Mouse (Mus musculus) activated CD4-positive, CD25-positive, alpha-beta regulatory T cell, adult 4 months (primary cell): Measurements from ENCODE around the gene Olfr1338. TPM values are rescaled to one million over a fixed set of nuclear protein-coding genes. Genes with fewer than 3 reads are reported as not detected.
"Not testable (repeated sequence)": the region's sequence is repeated elsewhere in the genome, so short reads cannot be mapped to it uniquely, and the experiment has no call there.

ENCODE experiments used
- ATAC-seq: one replicate; pipeline ENCODE4 v1.8.0; 2017
- polyA plus RNA-seq, 2 experiments: library from polyadenylated mRNA; unstranded; fragments of 100-300 nt; shearing (Covaris generic); gene quantifications; one replicate each; pipeline ENCODE4 v1.2.1; 2017

The Olfr1338 gene
- polyA plus RNA-seq: under 1 TPM in 1 of 2 experiments, not detected in 1; 0.20 TPM

DNA sequence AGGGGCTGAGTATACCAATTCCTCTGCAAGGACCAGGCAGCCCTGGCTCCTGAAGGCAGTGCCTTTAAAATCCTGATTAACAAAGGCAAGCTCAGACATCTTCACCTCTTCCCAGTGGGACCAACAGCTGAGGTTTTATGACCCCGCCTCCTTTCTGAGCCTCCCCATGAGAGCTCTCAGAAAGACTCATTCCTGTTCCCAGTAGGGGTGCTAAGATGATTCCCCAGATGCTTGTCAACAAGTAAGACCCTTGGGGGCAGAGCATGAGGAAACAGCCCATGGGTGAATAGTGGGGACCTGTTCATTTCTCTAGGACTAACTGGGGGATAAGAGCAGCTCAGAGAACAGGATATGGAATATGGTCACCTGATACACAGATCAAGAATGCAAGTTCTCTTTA, at the start of gene Olfr1338:
TSS of gene Olfr1338 (minus strand) at position 101 of the 400 bp plus-strand sequence.
- ATAC-seq: no peak

DNA sequence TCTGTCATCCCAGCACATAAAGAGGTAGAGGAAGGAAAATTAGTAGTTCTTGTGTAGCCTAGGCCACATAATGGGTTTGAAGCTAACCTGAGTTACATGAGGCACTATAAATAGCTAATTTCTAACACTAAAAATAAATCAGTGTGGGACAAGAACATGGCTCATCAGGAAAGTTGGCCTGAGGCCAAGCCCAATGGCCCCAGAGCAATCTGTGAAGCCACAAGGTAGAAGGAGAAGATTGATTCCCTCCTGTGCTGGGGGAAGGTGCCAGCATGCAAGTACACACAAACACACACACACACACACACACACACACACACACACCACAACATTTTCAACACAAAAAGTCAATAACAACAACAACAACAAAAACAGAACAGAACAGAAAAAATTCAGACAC, 34.3 kb upstream of the Olfr1338 start:
- ATAC-seq: not testable (repeated sequence)

DNA sequence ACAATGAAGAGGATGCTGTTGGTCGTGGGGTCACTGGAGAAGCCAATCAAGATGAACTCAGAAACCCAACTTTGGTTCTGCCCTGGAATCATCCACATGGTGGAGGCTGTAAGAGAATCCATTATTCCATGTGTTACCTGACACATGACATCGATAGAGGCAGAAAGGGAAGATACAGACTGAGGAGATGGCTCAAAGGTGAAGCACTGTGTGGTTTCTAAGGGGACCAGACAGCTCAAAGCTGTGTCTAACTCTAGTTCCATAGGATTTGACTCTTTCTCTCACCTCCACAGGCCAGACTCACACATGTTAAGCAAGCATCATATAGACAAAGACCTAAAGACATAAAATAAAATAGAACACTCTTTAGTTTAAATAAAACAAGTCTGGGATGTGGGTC, 23.9 kb upstream of the Olfr1338 start, which contains the start of gene Olfr1337:
TSS of gene Olfr1337 (minus strand) at position 101 of the 400 bp plus-strand sequence.
- no peak for ATAC-seq

DNA sequence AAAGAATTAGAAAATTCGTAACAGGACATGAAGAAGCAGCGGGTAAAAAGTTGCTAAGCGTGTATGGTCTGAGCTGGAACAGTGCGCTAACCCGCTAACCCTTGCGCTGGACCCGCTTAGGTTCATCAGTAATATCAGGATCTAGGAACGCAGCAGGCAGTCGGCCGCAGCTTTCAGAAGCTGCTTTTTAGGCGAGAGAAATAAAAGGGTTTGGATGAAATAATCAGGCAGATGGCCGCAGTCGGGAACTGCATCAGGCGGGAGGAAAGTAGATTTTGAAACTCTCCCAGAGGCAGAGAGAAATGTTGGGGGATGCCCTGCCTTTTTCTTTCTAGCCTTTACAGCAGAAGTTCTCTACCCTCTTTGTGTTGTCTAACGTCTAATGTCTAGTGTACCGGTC, 16.7 kb downstream of the Olfr1338 start:
- ATAC-seq: no peak

DNA sequence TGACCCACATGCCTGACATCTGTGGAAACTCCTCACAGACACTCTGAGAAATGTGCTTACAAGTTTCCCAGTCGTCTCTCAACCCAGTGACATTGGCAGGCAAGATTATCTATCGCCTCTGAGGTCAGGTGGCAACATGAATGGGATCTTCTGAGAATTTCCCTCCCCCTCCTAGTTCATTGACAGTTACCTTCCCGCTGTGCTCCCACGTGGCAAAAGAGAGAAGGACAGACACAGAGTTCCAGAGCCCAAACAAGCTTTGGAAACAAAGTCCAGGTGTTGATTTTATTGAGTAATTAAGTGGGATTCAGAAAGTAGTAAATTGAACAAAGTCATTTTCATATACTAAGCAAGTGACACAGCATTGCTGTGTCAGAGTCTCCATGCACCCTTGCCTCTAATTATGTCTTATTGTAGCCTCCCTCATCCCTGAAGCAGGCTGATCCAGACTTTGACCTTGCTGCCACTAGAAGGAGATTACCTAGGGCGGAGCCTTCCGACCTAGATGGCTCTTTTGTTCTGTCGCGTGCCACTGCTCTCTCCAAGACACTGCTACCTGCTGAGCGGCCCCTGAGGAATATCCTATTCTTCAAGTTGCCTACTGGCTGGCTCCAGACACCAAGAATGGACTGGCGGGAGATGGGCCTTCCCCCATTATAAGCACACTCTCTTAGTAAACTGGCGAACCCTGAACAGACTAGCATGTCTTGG, 17.4 kb downstream of the Olfr1338 start:
- no peak for ATAC-seq

DNA sequence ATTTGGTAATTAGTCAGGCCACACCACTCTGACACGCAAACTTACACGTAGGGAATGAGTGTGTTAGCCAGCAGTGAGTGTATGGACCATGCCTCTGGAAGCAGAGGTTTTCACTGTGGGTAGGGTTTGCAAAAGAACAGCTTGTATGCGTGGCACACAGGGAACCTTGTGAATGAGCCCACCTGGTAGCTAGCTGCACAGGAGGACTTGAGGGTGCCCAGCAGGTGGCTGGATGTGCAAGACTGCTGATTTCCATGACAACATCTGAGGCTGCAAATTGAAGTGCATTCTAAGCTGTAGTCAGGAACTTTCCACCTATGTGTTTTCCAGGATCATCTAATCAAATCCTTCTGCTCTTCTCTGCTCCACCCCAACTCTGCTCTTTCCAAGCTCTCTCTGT, 19.0 kb downstream of the Olfr1338 start:
- ATAC-seq: no peak

DNA sequence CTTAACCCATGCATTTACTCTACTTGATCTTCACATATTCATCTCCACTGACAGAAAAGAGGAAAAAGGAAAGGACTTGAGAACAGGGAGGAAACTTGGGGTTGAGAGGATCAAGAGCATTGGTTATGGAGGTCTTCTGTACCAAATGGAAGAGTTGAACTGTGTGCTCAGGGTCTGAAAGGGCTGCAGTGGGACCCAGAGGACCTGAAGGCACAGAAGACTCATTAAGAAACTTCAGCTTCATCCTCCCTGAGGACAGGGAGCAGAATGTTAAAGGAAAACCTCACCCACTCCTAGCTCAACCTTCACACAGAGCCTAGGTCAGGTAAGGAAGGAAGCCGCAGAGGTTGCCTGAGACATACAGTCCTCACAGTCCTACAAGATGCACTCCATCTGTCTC, 26.7 kb downstream of the Olfr1338 start, which contains the start of gene Olfr1339:
TSS of gene Olfr1339 (plus strand) at position 301 of the 400 bp plus-strand sequence.
- no peak for ATAC-seq

DNA sequence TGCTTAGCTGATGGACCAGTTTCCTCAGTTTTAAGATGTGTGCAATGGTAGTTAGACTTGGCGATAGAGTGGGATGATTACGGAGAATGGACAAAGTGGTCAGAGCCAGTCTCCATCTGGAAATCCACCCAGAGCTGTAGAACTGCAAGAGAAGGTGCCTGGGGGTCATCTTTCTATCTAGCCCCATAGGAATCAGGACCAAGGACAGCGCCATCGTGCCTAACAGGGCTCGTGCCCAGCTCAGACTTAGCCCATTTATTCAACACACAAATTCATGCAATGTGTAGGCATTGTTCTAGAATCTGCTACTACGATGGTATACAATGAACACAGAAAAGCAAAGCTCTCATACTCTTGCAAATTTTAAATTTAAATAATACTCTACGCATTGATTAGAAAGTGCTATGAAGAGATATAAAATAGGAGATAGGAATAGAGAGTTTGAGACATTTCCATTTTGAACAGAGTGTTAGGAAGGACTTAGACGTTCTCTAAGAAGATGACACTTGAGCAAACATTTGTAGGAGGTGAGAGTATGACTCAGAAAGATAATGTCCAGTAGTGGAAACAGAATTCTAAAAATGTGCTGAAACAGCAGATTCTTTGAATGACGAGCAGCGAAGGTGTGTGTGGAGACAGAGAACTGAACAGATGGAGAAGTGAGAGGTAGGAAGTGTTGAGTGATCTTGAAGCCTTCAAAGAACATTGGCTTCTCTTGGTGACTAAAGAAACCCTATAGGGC, 36.6 kb downstream of the Olfr1338 start:
- no peak for ATAC-seq

DNA sequence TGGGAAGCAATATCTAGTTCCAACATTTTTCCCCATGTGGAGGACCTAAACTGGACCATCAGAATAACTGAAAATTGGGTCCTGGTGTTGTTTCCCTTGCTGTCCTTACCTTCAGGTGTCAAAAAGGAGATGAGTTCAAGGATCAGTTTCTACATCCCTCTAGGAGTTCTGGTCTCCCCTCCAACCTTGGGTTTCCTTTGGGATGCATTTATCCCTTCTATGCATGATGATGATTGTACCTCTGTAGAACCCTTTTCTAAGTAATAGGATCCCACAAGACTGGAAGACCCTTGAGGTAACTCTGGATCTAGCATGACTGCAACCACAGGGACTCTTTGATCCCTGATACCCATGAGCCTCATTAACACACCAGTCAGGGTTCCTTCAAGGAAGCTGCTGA, 38.7 kb downstream of the Olfr1338 start, which contains the start of gene Olfr1340:
TSS of gene Olfr1340 (plus strand) at position 301 of the 400 bp plus-strand sequence.
- no peak for ATAC-seq

DNA sequence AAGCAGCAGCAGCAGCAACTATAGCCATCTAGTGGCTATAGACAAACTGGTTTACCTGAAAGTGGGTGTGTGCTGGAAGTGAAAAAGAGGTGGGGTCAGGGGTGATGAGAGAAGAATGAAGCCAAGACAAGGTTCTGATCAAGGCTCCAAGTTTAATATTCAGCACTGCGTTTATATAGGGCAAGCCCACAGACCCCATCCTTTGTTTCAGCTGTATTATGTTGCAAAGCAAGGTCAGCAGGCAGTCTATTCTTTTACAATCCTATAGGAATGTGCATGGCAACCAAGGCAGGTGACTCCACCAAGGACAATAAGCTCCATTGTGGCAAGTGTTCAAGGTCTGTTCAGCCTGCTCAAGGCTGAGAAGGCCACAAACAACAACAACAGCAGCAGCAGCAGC, 46.9 kb downstream of the Olfr1338 start:
- no peak for ATAC-seq

DNA sequence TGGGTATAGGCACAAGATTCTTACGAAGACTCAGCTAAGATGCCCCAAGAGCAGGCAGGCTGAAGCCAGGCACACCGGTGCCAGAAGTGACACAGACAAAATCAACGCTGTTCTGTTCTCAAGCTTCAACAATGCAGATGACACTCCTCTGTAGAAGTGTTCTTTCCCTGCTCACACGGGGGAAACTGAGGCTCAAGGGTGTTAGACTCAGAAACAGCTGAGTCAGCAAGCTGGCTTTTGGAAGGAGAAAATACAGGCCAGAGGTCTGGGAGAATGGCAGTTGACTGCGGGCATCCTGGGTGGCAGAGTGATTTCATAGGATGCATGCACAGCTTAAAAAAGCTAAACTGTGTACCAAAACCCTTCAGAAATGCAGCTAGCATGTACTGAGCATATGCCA, 50.5 kb downstream of the Olfr1338 start:
- ATAC-seq: no peak

DNA sequence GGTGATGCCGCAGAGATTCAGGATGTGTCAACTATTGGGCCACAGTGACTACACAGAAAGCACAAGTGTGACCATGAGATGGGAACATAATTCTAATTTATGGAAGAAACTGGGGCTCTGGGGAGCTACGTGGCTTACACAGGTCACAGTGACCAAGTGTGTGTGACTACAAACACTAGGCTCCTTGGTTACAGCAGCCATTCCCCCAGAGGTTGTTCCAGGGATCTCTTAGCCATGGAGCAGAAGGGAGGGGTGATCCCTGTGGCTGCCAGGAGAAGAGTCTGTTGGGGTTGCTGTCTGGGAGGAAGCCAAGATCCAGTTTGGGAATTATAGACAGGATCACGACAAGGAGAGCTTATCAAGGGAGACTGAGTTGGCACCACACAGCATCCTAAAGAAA, 55.3 kb downstream of the Olfr1338 start, which contains the start of gene Olfr1341:
TSS of gene Olfr1341 (plus strand) at position 301 of the 400 bp plus-strand sequence.
- no peak for ATAC-seq

Other genes starting within 250 kb of the Olfr1338 start
- not detected for gene 2610528J11Rik, start 231.7 kb downstream of the Olfr1338 start, polyA plus RNA-seq
- not detected for gene Tmem125, start 214.7 kb downstream of the Olfr1338 start, polyA plus RNA-seq
- not detected for gene Cfap57, start 138.0 kb downstream of the Olfr1338 start, polyA plus RNA-seq
- 100 to 1,000 TPM; 163 to 165 TPM for gene Ebna1bp2, start 137.9 kb downstream of the Olfr1338 start, polyA plus RNA-seq
- not detected for gene Olfr62, start 99.8 kb downstream of the Olfr1338 start, polyA plus RNA-seq
- gene Olfr1342, start 66.0 kb downstream of the Olfr1338 start, polyA plus RNA-seq: not detected
- gene Olfr1341, start 55.2 kb downstream of the Olfr1338 start, polyA plus RNA-seq: not detected
- gene Olfr1340, start 38.6 kb downstream of the Olfr1338 start, polyA plus RNA-seq: not detected
- gene Olfr1339, start 26.6 kb downstream of the Olfr1338 start, polyA plus RNA-seq: not detected
- not detected for gene Olfr1337, start 23.8 kb upstream of the Olfr1338 start, polyA plus RNA-seq
- gene Olfr1335, start 51.2 kb upstream of the Olfr1338 start, polyA plus RNA-seq: not detected
- not detected for gene Olfr1333, start 77.5 kb upstream of the Olfr1338 start, polyA plus RNA-seq
- under 1 TPM in 1 of 2 experiments, not detected in 1; 0.17 TPM for gene Olfr1331, start 105.9 kb upstream of the Olfr1338 start, polyA plus RNA-seq
- gene Olfr1330, start 129.9 kb upstream of the Olfr1338 start, polyA plus RNA-seq: under 1 TPM in 1 of 2 experiments, not detected in 1; 0.21 TPM
- not detected for gene Olfr1329, start 158.7 kb upstream of the Olfr1338 start, polyA plus RNA-seq
- not detected for gene Olfr1328, start 179.9 kb upstream of the Olfr1338 start, polyA plus RNA-seq
- not detected for gene Lao1, start 202.8 kb upstream of the Olfr1338 start, polyA plus RNA-seq